Mouse (Mus musculus) spleen, adult 12 weeks (tissue): ENCODE measurements around the gene Adarb1.

Source experiments
- DNase-seq: peaks from one replicate; pipeline ENCODE4 v3.0.0; 2022; ENCODE audit warnings: low spot score

The Adarb1 gene

GRCm38 (mm10) chr10:77418138-77418537, at the start of gene Adarb1:
Gene Adarb1, minus strand, starts transcription at chr10:77418270.
- peak; percentile 72 for DNase-seq

DNA sequence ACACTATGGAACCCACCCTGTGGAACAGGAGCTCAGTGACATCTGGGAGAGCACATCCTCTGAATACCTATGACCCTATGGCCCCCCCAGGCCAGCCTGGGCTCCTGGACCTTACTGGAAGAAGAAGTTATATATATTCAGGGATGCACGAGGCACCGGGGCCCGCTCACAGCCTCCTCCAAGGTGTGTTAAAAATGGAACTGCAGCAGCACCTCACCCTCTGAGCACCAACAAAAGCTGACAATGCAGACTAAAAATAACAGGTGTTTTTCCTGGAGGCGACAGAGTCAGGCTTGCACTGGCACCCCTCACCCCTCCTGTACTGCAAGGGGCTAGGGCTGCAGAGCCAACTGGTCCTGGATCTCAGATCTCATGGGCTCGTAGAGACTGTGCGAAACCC, 49.3 kb upstream of the Adarb1 start:
- DNase-seq: no peak

DNA sequence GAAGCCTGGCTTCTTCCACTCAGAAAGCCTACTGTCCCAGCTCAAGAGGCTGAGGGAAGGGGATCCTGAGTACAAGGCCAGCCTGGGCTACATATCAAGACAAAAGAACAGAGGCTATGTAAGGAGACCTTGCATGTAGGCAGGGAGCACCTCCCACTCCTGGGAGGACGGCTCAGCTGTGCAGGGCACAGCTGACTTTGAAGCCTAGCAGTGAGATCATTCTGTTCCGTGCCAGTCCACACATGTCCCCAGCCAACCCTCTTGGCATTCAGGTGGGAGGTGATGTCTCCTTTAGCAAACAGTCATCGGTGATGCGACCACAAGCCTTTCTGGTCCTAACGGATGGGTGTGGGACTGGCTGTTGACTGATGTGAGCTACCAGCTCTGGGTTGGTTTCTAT, 47.8 kb upstream of the Adarb1 start:
- DNase-seq: no peak

- DNase-seq: no peak
These were observed 46.3 kb upstream of the Adarb1 start for GRCm38 (mm10) chr10:77464181-77464936.

- no peak for DNase-seq
These were observed 43.1 kb upstream of the Adarb1 start for GRCm38 (mm10) chr10:77461161-77461560.

DNA sequence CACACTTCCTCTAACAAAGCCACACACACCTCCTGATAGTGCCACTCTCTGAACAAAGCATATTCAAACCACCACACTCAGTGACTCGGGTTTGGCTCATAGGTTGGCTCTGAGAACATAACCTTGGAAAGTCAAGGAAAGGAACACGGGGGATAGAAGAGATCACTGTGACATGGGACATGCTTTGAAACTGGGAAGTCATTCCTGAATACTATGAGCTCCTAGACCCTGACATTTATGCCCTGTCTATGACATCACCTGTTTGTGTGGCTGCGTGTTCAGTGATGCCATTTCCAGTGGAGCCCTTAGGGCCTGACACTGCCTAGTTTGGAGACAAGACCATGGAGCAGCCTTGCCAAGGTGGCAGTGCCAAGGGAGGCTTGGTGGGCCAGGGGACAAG, 39.6 kb upstream of the Adarb1 start:
- DNase-seq: no peak

GRCm38 (mm10) chr10:77456507-77456906, 38.4 kb upstream of the Adarb1 start:
- no peak for DNase-seq

- no peak for DNase-seq
These were observed 37.4 kb upstream of the Adarb1 start for GRCm38 (mm10) chr10:77455251-77456010.

- DNase-seq: no peak
These were observed 36.7 kb upstream of the Adarb1 start for GRCm38 (mm10) chr10:77454795-77455194.

DNA sequence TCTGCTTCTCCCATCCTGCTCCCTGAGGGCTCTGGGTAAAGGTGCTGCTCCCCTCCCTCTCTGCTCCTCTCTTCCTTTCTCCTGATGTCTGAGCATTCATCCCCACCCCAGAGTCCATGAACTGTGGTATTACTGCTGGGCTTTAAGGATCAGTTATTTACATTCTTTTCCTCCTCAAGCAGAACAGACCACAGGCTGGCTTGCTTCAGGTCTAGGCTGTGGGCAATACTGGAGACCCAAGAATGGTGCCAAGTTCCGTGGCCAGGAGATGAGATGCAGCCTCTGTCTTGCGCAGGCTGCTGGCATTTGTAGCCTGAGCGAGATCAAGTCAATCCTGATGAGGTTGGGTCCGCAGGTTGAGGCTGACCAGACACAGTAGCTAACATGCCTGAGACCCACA, 33.8 kb upstream of the Adarb1 start:
- DNase-seq: no peak

- DNase-seq: no peak
These were observed 32.0 kb upstream of the Adarb1 start for GRCm38 (mm10) chr10:77450159-77450464.

GRCm38 (mm10) chr10:77449315-77450158, 31.5 kb upstream of the Adarb1 start:
- no peak for DNase-seq

GRCm38 (mm10) chr10:77448698-77449247, 30.7 kb upstream of the Adarb1 start:
- DNase-seq: no peak

- DNase-seq: no peak
These were observed 30.1 kb upstream of the Adarb1 start for GRCm38 (mm10) chr10:77448209-77448608.

DNA sequence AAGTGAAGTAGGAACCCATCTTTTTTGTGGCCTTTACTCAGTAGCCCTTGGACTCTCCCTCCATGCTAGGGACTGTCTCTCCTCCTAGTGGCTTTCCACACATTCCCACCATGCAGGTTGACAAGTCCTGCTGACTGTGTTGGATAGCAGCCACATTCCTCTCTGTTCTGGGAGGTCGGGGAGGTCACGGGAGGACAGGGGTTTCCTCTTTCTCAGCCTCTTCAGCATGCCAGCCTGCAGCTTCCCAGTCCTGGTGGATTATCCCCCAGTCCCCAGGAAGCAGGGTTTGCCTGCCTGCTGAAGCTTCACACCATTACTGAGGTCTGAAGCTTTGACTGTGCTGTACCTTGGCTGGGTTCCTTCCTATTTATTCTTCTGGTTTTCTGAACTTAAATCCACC, 29.7 kb upstream of the Adarb1 start:
- no peak for DNase-seq

DNA sequence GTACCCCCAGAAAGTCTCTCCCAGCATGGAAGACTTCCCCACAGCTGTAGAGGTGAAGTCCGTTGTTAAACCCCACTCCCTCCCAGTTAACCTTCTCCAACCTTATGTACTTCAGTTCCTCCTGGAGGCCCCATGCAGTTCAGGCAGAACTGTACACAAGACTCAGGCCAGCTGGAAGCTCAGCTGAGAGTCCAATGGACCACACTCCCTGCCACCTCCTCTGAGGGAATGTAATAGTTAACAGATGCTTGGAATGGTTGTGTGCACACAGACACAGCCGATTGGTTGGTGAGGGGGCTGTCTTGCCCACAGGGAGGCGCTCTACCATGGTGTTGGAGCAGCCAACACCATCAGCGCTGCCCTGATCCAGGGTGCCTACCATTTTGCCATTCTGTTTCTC, 24.2 kb upstream of the Adarb1 start:
- no peak for DNase-seq

DNA sequence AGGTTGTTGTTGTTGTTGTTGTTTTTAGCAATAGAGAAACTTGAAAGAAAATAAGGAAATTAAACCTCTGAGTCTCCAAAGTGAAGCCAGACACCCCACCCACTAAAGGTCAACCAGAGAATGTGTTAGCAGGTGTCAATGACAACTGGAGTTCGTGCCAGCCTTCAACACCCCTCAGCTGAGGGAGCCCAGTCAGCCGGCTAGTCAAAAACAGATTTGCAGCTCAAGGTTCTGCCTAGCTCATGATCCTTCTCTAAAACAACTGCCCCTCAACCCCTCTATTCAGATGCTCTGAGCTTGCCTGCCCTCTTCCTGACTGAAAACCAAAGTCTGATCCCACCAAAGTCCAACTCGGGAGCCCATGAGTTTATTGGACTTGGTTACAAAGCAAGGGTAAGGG, 23.7 kb upstream of the Adarb1 start:
- no peak for DNase-seq

- no peak for DNase-seq
These were observed 23.0 kb upstream of the Adarb1 start for GRCm38 (mm10) chr10:77440841-77441755.

- DNase-seq: no peak
These were observed 22.2 kb upstream of the Adarb1 start for GRCm38 (mm10) chr10:77440286-77440685.

- no peak for DNase-seq
These were observed 21.0 kb upstream of the Adarb1 start for GRCm38 (mm10) chr10:77439026-77439425.

GRCm38 (mm10) chr10:77438021-77438420, 20.0 kb upstream of the Adarb1 start:
- no peak for DNase-seq
